Mouse (Mus musculus): ENCODE data around the gene Trim69.

GRCm38 (mm10) chr2:122126765-122127347 lies 33.6 kb upstream of the Trim69 start:
- TF ChIP-seq CTCF (IDR thresholded peaks at IDR 0.05; ENCODE audit: borderline replicate concordance, control insufficient read depth, extremely low read depth, insufficient read depth, low read length, poor library complexity): no peak
- TF ChIP-seq POLR2A (IDR thresholded peaks at IDR 0.05; ENCODE audit: control insufficient read depth, extremely low read depth, insufficient read depth, low read length, poor library complexity): no peak

Data from thymus, adult 2 months (tissue).